Mouse (Mus musculus) kidney, embryonic 14.5 days (tissue): Measurements from ENCODE around the gene Fsd1l. TPM values are rescaled to one million over a fixed set of nuclear protein-coding genes. Genes with fewer than 3 reads are reported as not detected.
A peak's percentile ranks its signal among the peaks of the same experiment; 100 is the strongest.

Source experiments
- ATAC-seq: fragments of 200-750 bp; cut with Nextera tagmentation; 2 replicates; pipeline ENCODE4 v1.8.0; 2017; ENCODE audit warnings: moderate number of reproducible peaks, mild to moderate bottlenecking, moderate TSS enrichment, moderate library complexity; ENCODE audit not compliant: low FRiP score, low TSS enrichment
- H3K27ac ChIP-seq: fragments of 300-500 bp; sonication (generic); 2 replicates; pipeline ENCODE4 v1.5.1; 2014; ENCODE audit warnings: low read depth, mild to moderate bottlenecking, low read length, moderate library complexity, mixed read lengths
- H3K27me3 ChIP-seq: fragments of 300-500 bp; sonication (generic); 2 replicates; pipeline ENCODE4 v1.6.1; 2014; ENCODE audit warnings: mild to moderate bottlenecking, low read length; ENCODE audit not compliant: control insufficient read depth, insufficient read depth
- H3K36me3 ChIP-seq: fragments of 300-500 bp; sonication (generic); 2 replicates; pipeline ENCODE4 v1.6.1; 2014; ENCODE audit warnings: low read length, mixed read lengths; ENCODE audit not compliant: control insufficient read depth, insufficient read depth
- H3K4me1 ChIP-seq: fragments of 300-500 bp; sonication (generic); 2 replicates; pipeline ENCODE4 v1.6.1; 2014; ENCODE audit warnings: low read length, mixed read lengths; ENCODE audit not compliant: control insufficient read depth, insufficient read depth
- H3K4me2 ChIP-seq: fragments of 300-500 bp; sonication (generic); replicated peaks from 2 replicates; pipeline ENCODE4 v1.6.1; 2014; ENCODE audit warnings: low read depth, mild to moderate bottlenecking, low read length
- H3K4me3 ChIP-seq: fragments of 300-500 bp; sonication (generic); 2 replicates; pipeline ENCODE4 v1.5.1; 2014; ENCODE audit warnings: mild to moderate bottlenecking, low read length
- H3K9ac ChIP-seq: fragments of 300-500 bp; sonication (generic); 2 replicates; pipeline ENCODE4 v1.6.1; 2014; ENCODE audit warnings: low read depth, mild to moderate bottlenecking, low read length, moderate library complexity
- H3K9me3 ChIP-seq: fragments of 300-500 bp; sonication (generic); 2 replicates; pipeline ENCODE4 v1.6.1; 2016; ENCODE audit warnings: low read length; ENCODE audit not compliant: control insufficient read depth
- WGBS: fragments of 180-500 bp; shearing (Covaris S2); extraction: QIAGEN DNeasy Blood & Tissue Kit; methylation state at CpG from one replicate; pipeline ENCODE4 v1.1.7; 2014; 5-methylcytosine and 5-hydroxymethylcytosine counted together
- polyA plus RNA-seq: library from polyadenylated mRNA; unstranded; fragments of >200 nt; fragmentation: Nextera tagmentation; extraction: Ambion mirVana; gene quantifications from 2 replicates; pipeline ENCODE4 v1.2.1, GENCODE M21; 2014

Gene Fsd1l
- polyA plus RNA-seq, 1 experiment from 2014 or later, result 7.2 TPM

DNA sequence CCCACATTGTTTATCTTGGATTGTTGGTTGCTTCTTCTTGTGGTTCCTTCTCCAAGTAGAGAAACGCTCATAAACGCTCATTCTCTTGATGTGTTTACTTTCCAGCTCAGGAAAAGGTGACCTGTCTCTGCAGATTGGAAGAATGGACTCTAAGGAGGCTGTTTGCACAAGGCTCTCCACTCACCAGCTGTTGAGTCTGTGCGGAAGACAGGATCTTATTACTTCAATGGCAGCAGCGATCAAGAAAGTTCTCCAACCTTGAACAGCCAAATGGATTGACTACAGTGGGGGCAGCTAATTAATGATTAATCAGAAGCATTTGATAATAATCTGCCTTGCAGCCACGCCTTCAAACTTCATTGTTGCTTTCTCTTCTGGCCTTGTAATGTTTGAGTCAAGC is 9.8 kb upstream of the Fsd1l start:
- H3K27me3 ChIP-seq, result no peaks in the 10 kb centered on the region
- no peak overlapping the region for H3K4me2 ChIP-seq
- peak; percentile 55; the same call in 1 of the 2 replicates for ATAC-seq
- 15% methylated on average over 5 of the region's 5 CpGs for WGBS
- H3K27ac ChIP-seq, result 0 out of 2 replicates have a peak overlapping the region, but pooled peaks have one; percentile 3
- no peaks in the 10 kb centered on the region for H3K36me3 ChIP-seq
- no peaks in the 10 kb centered on the region for H3K9me3 ChIP-seq
- no peak overlapping the region for H3K4me3 ChIP-seq
- H3K4me1 ChIP-seq, result 0 out of 2 replicates have a peak, but pooled peaks cover 4% of the 10 kb centered on the region
- no peak overlapping the region for H3K9ac ChIP-seq

DNA sequence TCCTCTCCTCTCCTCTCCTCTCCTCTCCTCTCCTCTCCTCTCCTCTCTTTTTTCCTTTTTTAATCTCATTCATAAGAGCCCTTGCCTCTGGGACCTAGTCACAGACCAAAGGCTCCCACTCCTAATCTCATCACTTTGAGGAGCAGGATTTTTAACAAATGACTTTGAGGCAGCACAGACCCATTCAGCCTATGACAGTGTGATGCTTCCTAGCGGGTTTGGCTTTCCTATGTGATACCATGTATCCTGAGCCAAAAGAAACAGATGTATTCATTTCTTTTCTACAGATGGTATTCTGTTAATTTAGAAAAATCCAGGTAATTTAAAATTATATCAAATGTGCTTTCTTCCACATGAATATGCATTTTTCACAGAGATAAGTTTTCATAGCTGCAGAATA is 7.6 kb upstream of the Fsd1l start:
- ATAC-seq, result no peak
- no peak overlapping the region for H3K4me3 ChIP-seq
- no peaks in the 10 kb centered on the region for H3K36me3 ChIP-seq
- 0 out of 2 replicates have a peak, but pooled peaks cover 4% of the 10 kb centered on the region for H3K4me1 ChIP-seq
- H3K4me2 ChIP-seq, result no peak overlapping the region
- H3K27ac ChIP-seq, result no peak overlapping the region
- H3K9ac ChIP-seq, result no peak overlapping the region
- WGBS, result 90% methylated on average over 1 of the region's 1 CpGs
- H3K27me3 ChIP-seq, result no peaks in the 10 kb centered on the region
- no peaks in the 10 kb centered on the region for H3K9me3 ChIP-seq

DNA sequence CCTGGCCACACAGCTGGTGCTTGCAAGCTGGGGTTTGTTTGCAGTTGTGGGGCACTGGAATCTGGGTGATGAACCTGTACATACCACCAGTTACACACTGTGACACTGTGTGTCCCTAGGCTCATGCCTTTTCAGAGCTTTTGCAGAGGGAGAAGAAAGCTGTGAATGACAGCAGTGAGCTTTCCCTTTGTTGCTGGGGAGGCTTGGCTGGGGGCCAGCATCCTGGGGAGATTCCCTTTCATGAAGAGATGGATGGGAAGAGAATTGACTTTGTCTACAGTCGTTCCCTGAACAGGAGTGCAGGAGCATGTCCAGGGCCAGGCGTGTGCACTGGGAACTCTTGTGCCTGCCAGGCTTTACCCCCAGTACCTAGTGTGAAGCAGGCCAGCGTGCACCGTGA is 6.5 kb upstream of the Fsd1l start:
- Histone ChIP-seq H3K9me3 (no peaks in the 10 kb centered on the region), H3K27me3 (no peaks in the 10 kb centered on the region), H3K27ac (no peak overlapping the region), H3K4me2 (no peak overlapping the region), H3K36me3 (no peaks in the 10 kb centered on the region), H3K9ac (no peak overlapping the region), H3K4me1 (0 out of 2 replicates have a peak, but pooled peaks cover 4% of the 10 kb centered on the region), H3K4me3 (no peak overlapping the region)
- no peak for ATAC-seq
- 56% methylated on average over 4 of the region's 4 CpGs for WGBS

DNA sequence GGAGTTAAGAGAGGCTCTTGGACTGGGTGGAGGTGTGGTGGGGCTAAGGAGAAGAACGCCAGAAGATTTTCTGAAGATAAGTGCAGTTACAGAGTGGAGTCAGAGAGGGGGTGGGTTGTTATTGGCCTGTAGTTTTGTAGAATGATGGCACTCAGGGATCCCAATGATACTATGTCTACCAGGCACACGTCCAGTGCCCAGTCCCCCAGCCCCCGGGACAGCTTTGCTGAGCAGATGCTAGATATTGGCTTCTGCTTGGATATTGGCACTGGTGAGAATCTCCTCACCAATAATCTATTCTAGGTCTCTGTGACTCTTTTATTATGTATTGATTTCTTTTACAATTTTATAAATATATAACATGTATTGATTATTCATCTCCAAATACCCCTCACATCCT is 6.0 kb upstream of the Fsd1l start:
- 89% methylated on average over 3 of the region's 3 CpGs for WGBS

DNA sequence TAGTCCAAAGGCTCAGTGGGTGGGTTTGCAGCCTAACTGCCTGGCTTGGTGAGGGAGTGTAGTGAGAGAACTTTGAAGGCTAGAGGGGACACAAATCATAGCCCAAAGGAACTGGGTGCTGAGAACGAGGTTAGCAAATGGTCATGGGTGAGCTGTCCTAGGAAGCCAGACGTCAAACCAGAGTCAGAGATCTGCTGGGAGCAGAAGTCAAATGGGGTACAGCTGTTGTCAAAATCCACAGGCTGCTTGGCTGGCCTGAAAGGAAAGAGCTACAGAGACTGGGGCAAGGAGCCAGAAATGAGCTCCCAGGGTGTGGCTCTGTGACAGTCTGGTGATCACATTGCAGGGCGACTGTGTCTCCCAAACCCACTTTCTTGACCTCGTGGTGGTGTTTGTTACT is 2.3 kb upstream of the Fsd1l start:
- no peak overlapping the region for H3K4me2 ChIP-seq
- no peaks in the 10 kb centered on the region for H3K9me3 ChIP-seq
- WGBS, result 32% methylated on average over 4 of the region's 4 CpGs
- H3K4me1 ChIP-seq, result no peaks in the 10 kb centered on the region
- no peaks in the 10 kb centered on the region for H3K36me3 ChIP-seq
- no peak overlapping the region for H3K4me3 ChIP-seq
- ATAC-seq, result peak; percentile 28
- no peak overlapping the region for H3K27ac ChIP-seq
- no peak overlapping the region for H3K9ac ChIP-seq
- no peaks in the 10 kb centered on the region for H3K27me3 ChIP-seq

More for the DNA sequence above, 6.0 kb upstream of the Fsd1l start:
- H3K9ac ChIP-seq, result no peak overlapping the region
- 0 out of 2 replicates have a peak, but pooled peaks cover 4% of the 10 kb centered on the region for H3K4me1 ChIP-seq
- no peaks in the 10 kb centered on the region for H3K27me3 ChIP-seq
- no peak overlapping the region for H3K4me2 ChIP-seq
- no peaks in the 10 kb centered on the region for H3K36me3 ChIP-seq
- H3K27ac ChIP-seq, result no peak overlapping the region
- H3K9me3 ChIP-seq, result no peaks in the 10 kb centered on the region
- no peak overlapping the region for H3K4me3 ChIP-seq
- ATAC-seq, result no peak

DNA sequence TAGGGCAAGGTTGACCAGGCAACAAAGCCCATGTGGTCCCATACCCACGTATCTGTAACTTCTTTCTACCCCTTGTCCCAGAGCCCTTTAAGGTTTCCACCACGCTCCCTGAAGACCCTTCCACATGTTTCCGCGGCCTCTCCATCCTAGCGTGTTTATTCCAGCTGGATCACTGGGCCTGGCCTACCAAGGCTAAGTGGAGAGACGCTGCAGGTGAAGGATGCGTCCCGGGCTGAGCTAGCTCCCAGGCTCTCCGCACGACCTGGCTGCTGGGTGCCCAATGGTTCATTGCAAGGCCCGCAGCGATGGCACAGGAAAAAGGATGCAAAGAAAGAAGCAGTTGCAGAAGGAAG is 332 bp upstream of the Fsd1l start:
- ATAC-seq, result no peak; the same call in 1 of the 2 replicates

GRCm38 (mm10) chr4:53632011-53632349 is 709 bp downstream of the Fsd1l start:
- Histone ChIP-seq H3K27ac (no peak overlapping the region), H3K4me1 (no peaks in the 10 kb centered on the region), H3K36me3 (no peaks in the 10 kb centered on the region), H3K9me3 (no peaks in the 10 kb centered on the region), H3K9ac (peak overlapping the region; percentile 72), H3K27me3 (no peaks in the 10 kb centered on the region), H3K4me3 (peak overlapping the region; percentile 66), H3K4me2 (peak overlapping the region; percentile 80)
- 1% methylated on average over 5 of the region's 5 CpGs for WGBS
- ATAC-seq, result no peak

More for the DNA sequence above, 332 bp upstream of the Fsd1l start:
- Histone ChIP-seq H3K9me3 (no peaks in the 10 kb centered on the region), H3K4me1 (no peaks in the 10 kb centered on the region), H3K4me3 (peak overlapping the region; percentile 66), H3K27ac (no peak overlapping the region), H3K27me3 (no peaks in the 10 kb centered on the region), H3K9ac (peak overlapping the region; percentile 72), H3K4me2 (peak overlapping the region; percentile 80), H3K36me3 (no peaks in the 10 kb centered on the region)
- 12% methylated on average over 12 of the region's 12 CpGs for WGBS

- Histone ChIP-seq H3K9me3 (no peaks in the 10 kb centered on the region), H3K9ac (no peak overlapping the region), H3K4me1 (0 out of 2 replicates have a peak, but pooled peaks cover 4% of the 10 kb centered on the region), H3K4me3 (no peak overlapping the region), H3K27me3 (no peaks in the 10 kb centered on the region), H3K36me3 (no peaks in the 10 kb centered on the region), H3K27ac (no peak overlapping the region), H3K4me2 (no peak overlapping the region)
- ATAC-seq, result no peak
- WGBS, result 86% methylated on average over 3 of the region's 3 CpGs
Observed at GRCm38 (mm10) chr4:53635336-53635735, 4.1 kb downstream of the Fsd1l start.

DNA sequence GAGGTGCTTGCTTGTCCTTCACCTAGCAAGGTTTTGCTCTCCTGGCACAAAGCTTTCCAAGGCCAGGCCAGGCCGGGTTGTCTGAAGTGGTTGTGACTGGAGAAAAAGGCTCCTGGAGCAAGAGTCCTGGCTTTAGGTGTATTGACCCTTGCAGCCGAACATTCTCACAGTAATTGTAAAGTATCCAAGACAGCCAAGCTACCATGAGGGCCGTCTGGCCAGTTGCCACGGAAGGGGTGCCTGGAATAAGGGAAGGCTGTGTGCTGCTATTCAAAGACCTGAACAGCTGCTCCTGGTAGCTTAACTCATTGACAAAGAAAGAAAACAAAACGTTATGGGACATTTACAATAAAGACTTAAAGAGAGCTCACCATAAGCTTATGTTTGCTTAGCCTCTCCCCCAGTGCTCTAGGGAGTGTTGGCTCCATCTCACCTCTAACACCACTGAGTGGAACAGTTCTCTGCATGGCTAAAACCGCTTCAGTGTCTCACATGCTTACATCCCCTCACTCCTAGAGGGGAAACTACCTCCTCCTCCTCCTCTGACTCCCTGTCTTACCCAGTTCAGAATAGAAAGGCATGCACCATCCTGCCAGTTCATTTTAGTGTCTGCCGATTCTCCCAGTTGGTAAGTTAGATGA is 6.1 kb downstream of the Fsd1l start:
- Histone ChIP-seq H3K27ac (no peak overlapping the region), H3K4me1 (0 out of 2 replicates have a peak, but pooled peaks cover 4% of the 10 kb centered on the region), H3K36me3 (no peaks in the 10 kb centered on the region), H3K9ac (no peak overlapping the region), H3K4me3 (no peak overlapping the region), H3K4me2 (no peak overlapping the region), H3K9me3 (peaks cover 5% of the 10 kb centered on the region; the same call in 1 of the 2 replicates), H3K27me3 (no peaks in the 10 kb centered on the region)
- no peak for ATAC-seq
- 54% methylated on average over 7 of the region's 7 CpGs for WGBS
